Mouse (Mus musculus): ENCODE results near the gene Bean1.
"Not testable (repeated sequence)": the region's sequence is repeated elsewhere in the genome, so short reads cannot be mapped to it uniquely, and the experiment has no call there.

The Bean1 gene

GRCm38 (mm10) chr8:104247054-104247907 is 77.0 kb downstream of the Bean1 start:
- no peak for DNase-seq

GRCm38 (mm10) chr8:104247908-104248275 is 77.7 kb downstream of the Bean1 start:
- DNase-seq: no peak

GRCm38 (mm10) chr8:104248276-104248675 is 78.0 kb downstream of the Bean1 start, which contains the start of gene Tk2:
Gene Tk2, minus strand, starts transcription at chr8:104248558.
- peak; percentile 79 for DNase-seq

- DNase-seq: no peak
Measured at GRCm38 (mm10) chr8:104249442-104249996, 79.3 kb downstream of the Bean1 start.

GRCm38 (mm10) chr8:104250439-104251367 is 80.5 kb downstream of the Bean1 start, which contains the start of gene Cklf:
Gene Cklf, plus strand, starts transcription at chr8:104250861.
- DNase-seq: peak; percentile 76

- no peak for DNase-seq
Measured at GRCm38 (mm10) chr8:104251461-104251860, 81.2 kb downstream of the Bean1 start.

GRCm38 (mm10) chr8:104253016-104253415 is 82.8 kb downstream of the Bean1 start:
- DNase-seq: no peak

GRCm38 (mm10) chr8:104261802-104262201 is 91.6 kb downstream of the Bean1 start:
- DNase-seq: not testable (repeated sequence)

GRCm38 (mm10) chr8:104264271-104264935 is 94.2 kb downstream of the Bean1 start:
- DNase-seq: not testable (repeated sequence)

- no peak for DNase-seq
Measured at GRCm38 (mm10) chr8:104268368-104268767, 98.1 kb downstream of the Bean1 start.
